Mouse (Mus musculus) erythroid progenitor cell, adult 5-6 weeks (primary cell): ENCODE results near the gene Erich3. TPM values are rescaled to one million over a fixed set of nuclear protein-coding genes. Genes with fewer than 3 reads are reported as not detected.
A peak's percentile ranks its signal among the peaks of the same experiment; 100 is the strongest.
"Not testable (repeated sequence)": the region's sequence is repeated elsewhere in the genome, so short reads cannot be mapped to it uniquely, and the experiment has no call there.

Experiments used
- ATAC-seq: replicated peaks from 2 replicates; pipeline ENCODE4 v1.8.0; 2016; ENCODE audit warnings: moderate number of reproducible peaks, mild to moderate bottlenecking, moderate TSS enrichment, inconsistent platforms; ENCODE audit not compliant: poor library complexity, low FRiP score, severe bottlenecking
- total RNA-seq, 2 experiments: library from RNA; stranded (forward) in 1 of 2; stranded (reverse) in 1 of 2; fragments of 150-400 nt in 1 of 2; fragments of 186-747, 209-891 nt in 1 of 2; gene quantifications; 2 replicates each; pipeline versions ENCODE4 v1.2.3 to v1.2.4; 2015 to 2017; ENCODE audit warnings: low replicate concordance in 2 of 2

Gene Erich3
- not detected in 2 replicates for total RNA-seq (2015; ENCODE audit: low replicate concordance)
- not detected in 2 replicates for total RNA-seq (2017; ENCODE audit: low replicate concordance)

GRCm38 (mm10) chr3:154663545-154663944, at the start of gene Erich3:
TSS of gene Erich3 (plus strand) at chr3:154663859.
- no peak for ATAC-seq

DNA sequence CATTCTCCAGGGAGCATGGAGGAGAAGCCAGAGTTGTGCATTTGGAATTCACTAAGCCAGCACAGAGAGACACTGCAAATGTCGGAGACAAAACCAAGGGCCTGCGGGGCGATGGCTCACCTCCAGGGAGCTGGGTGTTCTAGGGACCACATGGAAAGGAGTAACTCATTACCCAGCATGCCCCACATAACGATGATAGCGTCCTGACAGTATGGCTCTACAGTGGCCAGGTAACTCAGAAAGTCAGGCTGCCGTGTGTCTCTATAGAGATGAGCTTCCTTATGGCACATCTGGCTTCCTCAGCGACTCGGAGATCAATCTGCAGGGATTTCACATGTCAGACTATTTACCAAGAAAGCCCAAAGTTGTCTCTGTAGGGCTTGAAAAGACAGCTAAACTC, 48.9 kb upstream of the Erich3 start:
- ATAC-seq: no peak

GRCm38 (mm10) chr3:154615304-154615703, 48.4 kb upstream of the Erich3 start:
- ATAC-seq: no peak

DNA sequence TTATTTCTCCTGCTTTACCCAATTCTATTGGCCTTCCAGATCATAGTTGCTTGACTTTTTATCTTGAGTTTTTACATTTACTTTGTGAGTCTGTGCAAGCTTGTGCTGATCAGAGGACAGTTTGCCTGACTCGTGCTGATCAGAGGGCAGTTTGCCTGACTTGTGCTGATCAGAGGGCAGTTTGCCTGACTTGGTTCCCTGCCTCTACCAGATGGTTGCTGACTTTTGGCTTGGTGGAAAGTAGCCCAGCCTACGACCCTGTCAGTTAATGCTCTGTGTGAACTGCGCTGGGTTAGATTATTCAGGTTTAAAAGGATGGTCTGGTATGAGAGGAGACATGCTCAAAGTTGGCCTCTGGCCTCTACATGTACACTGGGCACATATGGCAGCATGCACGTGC, 47.6 kb upstream of the Erich3 start:
- no peak for ATAC-seq

DNA sequence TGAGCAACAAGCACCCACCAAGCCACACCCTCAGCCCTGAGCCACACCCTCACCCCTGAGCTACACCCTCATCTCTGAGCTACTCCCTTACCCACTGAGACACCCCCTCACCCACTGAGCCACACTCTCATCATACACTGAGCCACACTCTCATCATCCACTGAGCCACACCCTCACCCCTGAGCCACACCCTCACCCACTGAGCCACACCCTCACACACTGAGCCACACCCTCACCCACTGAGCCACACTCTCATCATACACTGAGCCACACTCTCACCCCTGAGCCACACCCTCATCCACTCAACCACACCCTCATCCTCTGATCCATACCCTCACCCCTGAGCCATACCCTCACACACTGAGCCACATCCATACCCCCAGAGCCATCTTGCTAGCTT, 35.4 kb upstream of the Erich3 start:
- ATAC-seq: peak; percentile 67

DNA sequence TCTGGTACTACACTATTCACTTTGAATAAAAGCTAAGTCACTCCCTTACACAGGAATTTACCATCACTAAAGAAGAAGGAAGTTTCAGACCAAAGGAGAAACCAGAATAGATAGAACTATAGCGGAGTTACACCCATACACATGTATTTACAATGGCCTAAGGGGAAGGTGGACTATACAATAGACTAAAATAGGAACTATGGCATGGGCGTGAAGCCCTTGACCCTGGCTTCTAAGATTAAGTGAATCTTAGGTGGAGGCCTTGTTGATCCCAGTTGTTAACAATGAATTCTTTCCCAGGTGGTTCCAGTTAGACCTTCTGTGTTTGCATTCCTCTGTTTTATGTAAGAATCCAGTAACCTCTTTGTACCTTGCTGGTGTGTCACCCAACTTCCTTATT, 32.4 kb upstream of the Erich3 start:
- ATAC-seq: not testable (repeated sequence)

- ATAC-seq: no peak
These were observed 30.6 kb upstream of the Erich3 start for GRCm38 (mm10) chr3:154633091-154633490.

DNA sequence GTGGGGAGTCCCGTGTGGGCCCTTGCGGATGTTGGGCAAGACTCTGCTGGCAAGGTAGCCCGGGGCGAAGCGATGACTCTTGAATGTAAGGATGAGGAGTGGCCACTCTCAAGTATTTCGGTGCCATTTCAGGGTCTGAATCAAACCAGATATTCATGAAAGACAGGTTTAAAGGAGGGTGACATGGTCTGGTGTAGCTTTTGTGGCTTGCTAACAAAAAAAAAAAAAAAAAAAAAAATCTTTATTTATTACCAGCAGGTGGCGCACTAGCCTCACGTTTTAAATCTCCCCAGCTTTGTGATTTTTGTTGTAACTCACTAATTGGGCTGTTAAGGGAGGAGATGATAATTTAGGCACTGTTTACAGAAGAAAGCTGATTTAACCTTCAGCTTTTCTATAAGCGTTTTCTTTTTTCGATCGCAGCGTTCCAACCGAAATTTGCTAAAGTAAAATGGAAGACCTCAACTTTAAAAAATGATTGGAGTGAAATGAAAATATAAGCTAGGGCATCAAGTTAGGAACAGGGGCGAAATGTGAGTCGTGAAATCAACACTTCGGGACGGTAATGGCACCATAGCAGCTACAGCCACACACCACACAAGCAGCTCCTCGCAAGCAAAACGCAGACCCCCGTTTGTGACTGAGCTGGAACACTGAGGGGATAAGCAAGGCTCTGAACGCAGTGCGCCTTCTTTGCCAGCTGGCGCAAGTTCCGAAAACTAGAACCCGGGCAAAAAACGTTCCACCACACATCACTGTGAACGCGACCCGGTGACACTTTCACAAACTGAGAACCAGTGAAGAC, 16.8 kb upstream of the Erich3 start:
- ATAC-seq: no peak

DNA sequence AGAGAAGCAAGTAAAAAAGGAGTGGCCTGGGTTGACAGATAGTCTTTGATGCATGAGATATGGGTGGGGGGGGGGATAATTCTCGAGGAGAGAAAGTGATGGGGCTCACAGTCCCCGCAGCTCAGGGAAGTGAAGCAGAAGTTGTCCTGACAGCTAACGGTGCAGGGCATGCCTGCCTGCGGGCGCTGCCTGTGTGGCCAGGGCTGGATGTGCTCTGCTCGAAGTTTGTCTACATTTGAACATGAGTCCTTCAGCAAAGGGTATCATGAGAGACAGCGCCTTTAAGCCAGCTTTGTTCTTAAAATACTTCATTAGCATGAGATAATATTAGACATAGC, 16.2 kb upstream of the Erich3 start:
- no peak for ATAC-seq

GRCm38 (mm10) chr3:154649411-154650285, 14.0 kb upstream of the Erich3 start:
- ATAC-seq: no peak

- no peak for ATAC-seq
These were observed 12.4 kb upstream of the Erich3 start for GRCm38 (mm10) chr3:154651192-154651821.

- ATAC-seq: no peak
These were observed 10.9 kb upstream of the Erich3 start for GRCm38 (mm10) chr3:154652581-154653420.

DNA sequence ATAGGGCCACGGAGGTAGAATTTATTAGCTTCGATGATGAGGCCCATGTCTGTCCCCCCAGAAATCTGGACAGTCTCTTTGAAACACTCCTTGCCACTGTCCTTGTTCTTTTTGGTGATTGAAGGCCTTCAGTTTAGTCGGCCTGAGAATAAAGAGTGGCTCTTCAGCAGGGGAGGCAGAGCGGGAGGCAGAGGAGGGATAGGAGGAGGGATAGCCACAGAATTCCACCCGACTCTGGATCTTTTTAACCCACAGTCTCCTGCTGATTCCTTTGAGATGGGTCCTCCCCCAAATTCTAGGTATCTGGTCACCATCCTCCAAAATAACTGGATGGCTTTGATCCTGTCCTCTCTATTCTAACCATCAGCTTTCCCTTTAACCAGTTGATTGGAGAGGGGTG, 10.2 kb upstream of the Erich3 start:
- ATAC-seq: no peak

DNA sequence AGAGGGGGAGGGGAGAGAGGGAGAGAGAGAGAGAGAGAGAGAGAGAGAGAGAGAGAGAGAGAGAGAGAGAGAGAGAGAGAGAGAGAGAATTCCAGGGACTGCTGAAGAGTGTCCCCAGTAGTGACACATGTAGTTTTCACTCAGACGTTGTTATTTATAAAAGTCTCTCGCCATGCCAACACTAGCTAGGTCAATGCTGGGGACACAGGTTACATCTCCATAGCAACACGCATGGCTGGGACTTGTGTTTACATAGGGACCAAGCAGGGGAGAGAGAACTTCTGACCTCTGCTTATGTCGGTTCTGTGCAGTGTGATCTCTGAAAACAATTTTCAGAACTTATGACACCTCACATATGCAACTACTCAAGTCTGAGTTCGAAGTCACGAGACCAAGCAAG, 9.4 kb upstream of the Erich3 start:
- ATAC-seq: no peak

GRCm38 (mm10) chr3:154654901-154655300, 8.8 kb upstream of the Erich3 start:
- ATAC-seq: no peak

DNA sequence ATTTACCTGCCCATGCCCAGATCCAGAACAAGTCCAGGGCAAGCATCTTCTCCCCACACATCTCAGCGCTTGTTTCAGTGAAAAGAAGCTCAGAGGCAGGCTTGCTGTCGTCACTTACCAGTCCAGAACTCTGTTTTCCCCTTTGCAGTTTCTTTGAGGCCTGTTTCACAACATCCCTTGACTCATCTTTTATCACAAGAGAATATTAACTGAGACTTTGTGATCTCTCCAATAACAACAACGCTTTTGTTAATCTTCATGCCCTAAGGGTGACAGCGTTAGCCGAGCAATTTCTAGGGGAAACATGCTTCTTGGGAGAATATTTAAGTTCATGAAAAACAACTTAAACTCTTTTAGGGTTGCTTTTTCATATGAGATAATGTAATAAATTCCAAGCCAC, 7.9 kb upstream of the Erich3 start:
- no peak for ATAC-seq

- no peak for ATAC-seq
These were observed 420 bp downstream of the Erich3 start for GRCm38 (mm10) chr3:154663976-154664581.

GRCm38 (mm10) chr3:154664636-154665035, 977 bp downstream of the Erich3 start:
- no peak for ATAC-seq

- no peak for ATAC-seq
These were observed 4.8 kb downstream of the Erich3 start for GRCm38 (mm10) chr3:154668485-154668884.
